Mouse (Mus musculus) forebrain, postnatal 0 days (tissue): ENCODE measurements around the gene Golm1. TPM values are rescaled to one million over a fixed set of nuclear protein-coding genes. Genes with fewer than 3 reads are reported as not detected.

Source experiments
- ATAC-seq: fragments of 200-750 bp; cut with Nextera tagmentation; 2 replicates; pipeline ENCODE4 v1.8.0; 2017; ENCODE audit warnings: mild to moderate bottlenecking, moderate library complexity
- DNase-seq: peaks from one replicate; pipeline ENCODE4 v3.0.0-alpha.2; 2015
- H3K27ac ChIP-seq: fragments of 300-500 bp; sonication (generic); 2 replicates; pipeline ENCODE4 v1.5.1; 2014; ENCODE audit warnings: low read depth, mild to moderate bottlenecking, antibody characterized with exemption, low read length, moderate library complexity, mixed read lengths
- H3K27me3 ChIP-seq: fragments of 300-500 bp; sonication (generic); 2 replicates; pipeline ENCODE4 v1.6.1; 2014; ENCODE audit warnings: mild to moderate bottlenecking, low read length, mixed read lengths; ENCODE audit not compliant: insufficient read depth
- H3K36me3 ChIP-seq: fragments of 300-500 bp; sonication (generic); 2 replicates; pipeline ENCODE4 v1.6.1; 2014; ENCODE audit warnings: mild to moderate bottlenecking, moderate library complexity; ENCODE audit not compliant: insufficient read depth
- H3K4me1 ChIP-seq: fragments of 300-500 bp; sonication (generic); 2 replicates; pipeline ENCODE4 v1.6.1; 2014; ENCODE audit warnings: antibody characterized with exemption; ENCODE audit not compliant: insufficient read depth
- H3K4me2 ChIP-seq: fragments of 300-500 bp; sonication (generic); 2 replicates; pipeline ENCODE4 v1.6.1; 2014; ENCODE audit warnings: low read depth, mild to moderate bottlenecking, moderate library complexity
- H3K4me3 ChIP-seq: fragments of 300-500 bp; sonication (generic); 2 replicates; pipeline ENCODE4 v1.5.1; 2014; ENCODE audit warnings: low read depth, low read length, mixed read lengths
- H3K9ac ChIP-seq: fragments of 300-500 bp; sonication (generic); 2 replicates; pipeline ENCODE4 v1.6.1; 2014; ENCODE audit warnings: mild to moderate bottlenecking
- H3K9me3 ChIP-seq: fragments of 300-500 bp; sonication (generic); 2 replicates; pipeline ENCODE4 v1.6.1; 2016; ENCODE audit warnings: low read length
- CTCF ChIP-seq: sonication (generic); IDR thresholded peaks from 2 replicates; pipeline ENCODE4 v1.5.1; 2016; ENCODE audit warnings: antibody characterized with exemption, control low read depth, low read depth
- WGBS: fragments of 180-500 bp; shearing (Covaris S2); extraction: QIAGEN DNeasy Blood & Tissue Kit; methylation state at CpG from one replicate; pipeline ENCODE4 v1.1.7; 2014; 5-methylcytosine and 5-hydroxymethylcytosine counted together
- polyA plus RNA-seq: library from polyadenylated mRNA; unstranded; fragments of >200 nt; fragmentation: Nextera tagmentation; extraction: Ambion mirVana; gene quantifications from 2 replicates; pipeline ENCODE4 v1.2.1, GENCODE M21; 2015
- total RNA-seq: library from RNA; depleted of rRNA; stranded (reverse); fragments of >200 nt; gene quantifications from 2 replicates; pipeline ENCODE4 v1.2.3, GENCODE M21; 2014

Golm1 gene
- total and polyA plus RNA-seq, 2 experiments from 2014 or later: 18.6 to 23.2 TPM

- 0 out of 2 replicates have a peak overlapping the region, but pooled peaks have one; percentile 6 for H3K9ac ChIP-seq
- H3K4me3 ChIP-seq: no peak overlapping the region
- H3K4me2 ChIP-seq: no peak overlapping the region
- 10% methylated on average over 4 of the region's 4 CpGs for WGBS
- no peak for TF ChIP-seq CTCF
- H3K27me3 ChIP-seq: no peaks in the 10 kb centered on the region
- no peaks in the 10 kb centered on the region for H3K9me3 ChIP-seq
- peak; percentile 60 for ATAC-seq
- peaks cover 10% of the 10 kb centered on the region; the same call in 1 of the 2 replicates for H3K4me1 ChIP-seq
- H3K36me3 ChIP-seq: peaks cover 3% of the 10 kb centered on the region; the same call in 1 of the 2 replicates
- DNase-seq: peak; percentile 40
- peak overlapping the region; percentile 64 for H3K27ac ChIP-seq
Observed at GRCm38 (mm10) chr13:59656975-59657388, 18.6 kb downstream of the Golm1 start.

- ATAC-seq: no peak
- WGBS: 71% methylated on average over 10 of the region's 10 CpGs
- no peak for DNase-seq
- Histone ChIP-seq H3K4me3 (no peak overlapping the region), H3K9me3 (no peaks in the 10 kb centered on the region), H3K36me3 (no peaks in the 10 kb centered on the region), H3K4me1 (peaks cover 10% of the 10 kb centered on the region; the same call in 1 of the 2 replicates), H3K4me2 (no peak overlapping the region), H3K27me3 (no peaks in the 10 kb centered on the region), H3K27ac (peak overlapping the region; percentile 64), H3K9ac (0 out of 2 replicates have a peak overlapping the region, but pooled peaks have one; percentile 6)
- no peak for TF ChIP-seq CTCF
Observed at GRCm38 (mm10) chr13:59656316-59656832, 19.2 kb downstream of the Golm1 start.

- DNase-seq (no peak), ATAC-seq (no peak)
- H3K4me3 ChIP-seq: no peak overlapping the region
- H3K4me2 ChIP-seq: no peak overlapping the region
- 92% methylated on average over 15 of the region's 15 CpGs for WGBS
- H3K36me3 ChIP-seq: no peaks in the 10 kb centered on the region
- H3K9me3 ChIP-seq: no peaks in the 10 kb centered on the region
- no peak for TF ChIP-seq CTCF
- H3K9ac ChIP-seq: no peak overlapping the region
- H3K27me3 ChIP-seq: no peaks in the 10 kb centered on the region
- H3K27ac ChIP-seq: no peak overlapping the region
- peaks cover 10% of the 10 kb centered on the region; the same call in 1 of the 2 replicates for H3K4me1 ChIP-seq
Observed at GRCm38 (mm10) chr13:59655718-59656315, 19.8 kb downstream of the Golm1 start.

GRCm38 (mm10) chr13:59654465-59654864 is 21.1 kb downstream of the Golm1 start:
- no peak for TF ChIP-seq CTCF
- Histone ChIP-seq H3K4me3 (no peak overlapping the region), H3K9me3 (no peaks in the 10 kb centered on the region), H3K4me2 (no peak overlapping the region), H3K27ac (no peak overlapping the region), H3K36me3 (0 out of 2 replicates have a peak, but pooled peaks cover 2% of the 10 kb centered on the region), H3K4me1 (peaks cover 10% of the 10 kb centered on the region; the same call in 1 of the 2 replicates), H3K27me3 (no peaks in the 10 kb centered on the region), H3K9ac (no peak overlapping the region)
- WGBS: 91% methylated on average over 5 of the region's 5 CpGs
- no peak for DNase-seq
- no peak for ATAC-seq

- Histone ChIP-seq H3K36me3 (0 out of 2 replicates have a peak, but pooled peaks cover 12% of the 10 kb centered on the region), H3K4me3 (no peak overlapping the region), H3K4me2 (no peak overlapping the region), H3K9me3 (no peaks in the 10 kb centered on the region), H3K27ac (peak overlapping the region; percentile 76; the same call in 1 of the 2 replicates), H3K9ac (no peak overlapping the region), H3K27me3 (no peaks in the 10 kb centered on the region), H3K4me1 (peaks cover 10% of the 10 kb centered on the region; the same call in 1 of the 2 replicates)
- no peak for DNase-seq
- WGBS: 70% methylated on average over 3 of the region's 3 CpGs
- TF ChIP-seq CTCF: no peak
- ATAC-seq: peak; percentile 1; the same call in 1 of the 2 replicates
Observed at GRCm38 (mm10) chr13:59653136-59653535, 22.5 kb downstream of the Golm1 start.

GRCm38 (mm10) chr13:59652651-59653050 is 23.0 kb downstream of the Golm1 start:
- TF ChIP-seq CTCF: 0 out of 2 replicates have a peak, but pooled peaks have one; percentile 12
- H3K36me3 ChIP-seq: 0 out of 2 replicates have a peak, but pooled peaks cover 14% of the 10 kb centered on the region
- no peaks in the 10 kb centered on the region for H3K27me3 ChIP-seq
- H3K4me2 ChIP-seq: no peak overlapping the region
- H3K27ac ChIP-seq: peak overlapping the region; percentile 76
- H3K9ac ChIP-seq: no peak overlapping the region
- ATAC-seq (peak; percentile 81), DNase-seq (peak; percentile 66)
- H3K4me3 ChIP-seq: no peak overlapping the region
- peaks cover 10% of the 10 kb centered on the region; the same call in 1 of the 2 replicates for H3K4me1 ChIP-seq
- 21% methylated on average over 5 of the region's 5 CpGs for WGBS
- no peaks in the 10 kb centered on the region for H3K9me3 ChIP-seq

- no peak for ATAC-seq
- no peak for TF ChIP-seq CTCF
- 85% methylated on average over 5 of the region's 5 CpGs for WGBS
- H3K4me2 ChIP-seq: no peak overlapping the region
- no peaks in the 10 kb centered on the region for H3K9me3 ChIP-seq
- DNase-seq: no peak
- H3K4me1 ChIP-seq: peaks cover 10% of the 10 kb centered on the region; the same call in 1 of the 2 replicates
- H3K27ac ChIP-seq: no peak overlapping the region
- H3K4me3 ChIP-seq: no peak overlapping the region
- no peak overlapping the region for H3K9ac ChIP-seq
- no peaks in the 10 kb centered on the region for H3K27me3 ChIP-seq
- H3K36me3 ChIP-seq: peaks cover 18% of the 10 kb centered on the region; the same call in 1 of the 2 replicates
Observed at GRCm38 (mm10) chr13:59649781-59650180, 25.8 kb downstream of the Golm1 start.
